Mouse (Mus musculus) liver, adult 2 months (tissue): ENCODE measurements at regions not wholly inside any gene's neighbourhood (a gene's known extent, or its start where the extent isn't known, plus 50 kb on each side); places are given as distances from the start of the nearest gene placed in this dataset.

Experiments used
- CTCF ChIP-seq: fragments of 200-500 bp; IDR thresholded peaks from 2 replicates; pipeline ENCODE4 v1.5.1; 2011; ENCODE audit warnings: low read depth, low read length, control low read depth
- POLR2A ChIP-seq: fragments of 200-500 bp; IDR thresholded peaks from 2 replicates; pipeline ENCODE4 v1.6.1; 2011; ENCODE audit warnings: low read length, control low read depth; ENCODE audit not compliant: insufficient read depth; ENCODE audit errors: extremely low read depth

DNA sequence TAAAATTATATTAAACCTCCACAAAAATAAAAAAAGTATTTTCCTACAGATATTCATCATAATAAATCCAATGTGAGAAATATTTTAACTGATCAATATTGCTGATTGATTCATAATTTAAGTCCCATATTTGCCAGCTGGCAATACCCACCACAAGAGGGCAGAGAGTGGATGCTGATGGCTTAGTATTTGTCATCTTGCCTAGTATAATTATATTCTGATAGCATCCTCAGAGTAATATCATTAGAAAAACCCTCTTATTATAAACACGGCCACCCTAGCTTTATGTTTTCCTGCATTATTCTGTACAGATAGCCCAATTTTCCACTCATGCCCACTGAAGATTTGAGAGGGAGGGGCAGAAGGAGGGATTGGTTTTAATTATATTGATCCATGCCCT lies 436.4 kb downstream of the Cps1 start:
- TF ChIP-seq POLR2A (no peak), CTCF (no peak)
